Mouse (Mus musculus) CH12.LX (cell line): ENCODE measurements around the gene Skint11. TPM values are rescaled to one million over a fixed set of nuclear protein-coding genes. Genes with fewer than 3 reads are reported as not detected.

Source experiments
- polyA plus RNA-seq: library from polyadenylated mRNA; unstranded; fragments of >175 nt; gene quantifications from 2 replicates; pipeline ENCODE4 v1.2.1, GENCODE M21; 2012; ENCODE audit warnings: low read depth; ENCODE audit not compliant: insufficient read length
- total RNA-seq, 2 experiments: library from RNA; depleted of rRNA; stranded (reverse); fragments of 300-350 nt in 1 of 2; fragments of >200 nt in 1 of 2; gene quantifications; 2 replicates each; pipeline ENCODE4 v1.2.3; 2012 to 2014

The Skint11 gene
- total and polyA plus RNA-seq, 3 experiments: not detected

Other genes with a start within 250 kb of the Skint11 start
- gene Skint5, start 163.9 kb upstream of the Skint11 start, total RNA-seq (2012; rRNA removed): not detected in 2 replicates
- not detected in 2 replicates for gene Skint5, start 163.9 kb upstream of the Skint11 start, total RNA-seq (2014; rRNA removed)
- not detected in 2 replicates for gene Skint5, start 163.9 kb upstream of the Skint11 start, polyA plus RNA-seq
- gene Trabd2b, start 243.3 kb downstream of the Skint11 start, total RNA-seq (2012; rRNA removed): not detected in 2 replicates
- not detected in 2 replicates for gene Trabd2b, start 243.3 kb downstream of the Skint11 start, total RNA-seq (2014; rRNA removed)
- not detected in 2 replicates for gene Trabd2b, start 243.3 kb downstream of the Skint11 start, polyA plus RNA-seq